Mouse (Mus musculus): ENCODE measurements around the gene Phyhd1.

- TF ChIP-seq POLR2A (IDR thresholded peaks at IDR 0.05; ENCODE audit: borderline replicate concordance, extremely low read depth, low read depth, low read length) (peak; percentile 81), CTCF (IDR thresholded peaks at IDR 0.05; ENCODE audit: insufficient read depth, low read length) (no peak)
These were observed 28.7 kb upstream of the Phyhd1 start, which contains the start of gene Lrrc8a for GRCm38 (mm10) chr2:30237199-30237880.
